Mouse (Mus musculus): ENCODE data around the gene Dnajc1. TPM values are rescaled to one million over a fixed set of nuclear protein-coding genes. Genes with fewer than 3 reads are reported as not detected.

Gene Dnajc1
- polyA plus RNA-seq, 1 experiment from 2014 or later = 49.6 TPM

DNA sequence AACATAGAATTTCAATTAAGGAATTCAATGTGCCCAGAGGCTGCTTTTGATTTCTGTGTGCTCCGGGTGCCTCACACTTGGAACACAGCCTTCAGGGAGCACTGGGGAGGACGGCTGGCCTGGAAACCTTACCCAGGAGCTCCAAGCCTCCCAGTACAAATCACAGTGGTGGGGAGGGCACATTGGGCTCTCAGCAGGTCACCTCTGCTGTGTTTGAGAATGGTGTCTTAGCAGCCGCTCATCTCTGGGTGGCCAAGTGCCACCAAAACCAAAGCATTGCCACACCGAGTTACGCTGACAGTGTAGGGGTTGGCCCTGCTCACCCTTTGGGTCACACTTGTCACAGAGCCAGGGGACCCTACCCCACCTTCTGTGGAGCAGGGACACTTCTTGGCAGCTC, 174.1 kb downstream of the Dnajc1 start:
- no peaks in the 10 kb centered on the region for H3K4me1 ChIP-seq (ENCODE audit: control insufficient read depth, insufficient read depth, low read length)
- H3K4me2 ChIP-seq (replicated peaks; ENCODE audit: low read depth, low read length) = no peak overlapping the region
- ATAC-seq (ENCODE audit: insufficient number of reproducible peaks, insufficient read depth, low FRiP score, low read depth) = no peak
- H3K4me3 ChIP-seq (ENCODE audit: low read depth, low read length) = no peak overlapping the region
- H3K9ac ChIP-seq (replicated peaks; ENCODE audit: low read depth, low read length) = no peak overlapping the region
- 78% methylated on average over 5 of the region's 5 CpGs for WGBS
- no peak overlapping the region for H3K27ac ChIP-seq (ENCODE audit: low read length)
- H3K9me3 ChIP-seq (ENCODE audit: control insufficient read depth, low read depth, low read length) = no peaks in the 10 kb centered on the region
- no peaks in the 10 kb centered on the region for H3K27me3 ChIP-seq (ENCODE audit: control insufficient read depth, insufficient read depth, low read length)
- H3K36me3 ChIP-seq (ENCODE audit: control insufficient read depth, insufficient read depth, low read length) = peaks cover 45% of the 10 kb centered on the region

GRCm38 (mm10) chr2:18217867-18218266, 174.8 kb downstream of the Dnajc1 start:
- no peak overlapping the region for H3K27ac ChIP-seq (ENCODE audit: low read length)
- H3K4me3 ChIP-seq (ENCODE audit: low read depth, low read length) = no peak overlapping the region
- ATAC-seq (ENCODE audit: insufficient number of reproducible peaks, insufficient read depth, low FRiP score, low read depth) = no peak
- H3K36me3 ChIP-seq (ENCODE audit: control insufficient read depth, insufficient read depth, low read length) = peaks cover 51% of the 10 kb centered on the region
- H3K4me2 ChIP-seq (replicated peaks; ENCODE audit: low read depth, low read length) = no peak overlapping the region
- no peaks in the 10 kb centered on the region for H3K4me1 ChIP-seq (ENCODE audit: control insufficient read depth, insufficient read depth, low read length)
- WGBS = 64% methylated on average over 3 of the region's 3 CpGs
- H3K9me3 ChIP-seq (ENCODE audit: control insufficient read depth, low read depth, low read length) = no peaks in the 10 kb centered on the region
- no peaks in the 10 kb centered on the region for H3K27me3 ChIP-seq (ENCODE audit: control insufficient read depth, insufficient read depth, low read length)
- no peak overlapping the region for H3K9ac ChIP-seq (replicated peaks; ENCODE audit: low read depth, low read length)

GRCm38 (mm10) chr2:18214031-18214430, 178.6 kb downstream of the Dnajc1 start:
- 87% methylated on average over 2 of the region's 2 CpGs for WGBS
- ATAC-seq (ENCODE audit: insufficient number of reproducible peaks, insufficient read depth, low FRiP score, low read depth) = no peak
- H3K36me3 ChIP-seq (ENCODE audit: control insufficient read depth, insufficient read depth, low read length) = peaks cover 66% of the 10 kb centered on the region
- H3K4me2 ChIP-seq (replicated peaks; ENCODE audit: low read depth, low read length) = no peak overlapping the region
- H3K4me1 ChIP-seq (ENCODE audit: control insufficient read depth, insufficient read depth, low read length) = no peaks in the 10 kb centered on the region
- no peak overlapping the region for H3K9ac ChIP-seq (replicated peaks; ENCODE audit: low read depth, low read length)
- H3K4me3 ChIP-seq (ENCODE audit: low read depth, low read length) = no peak overlapping the region
- H3K9me3 ChIP-seq (ENCODE audit: control insufficient read depth, low read depth, low read length) = no peaks in the 10 kb centered on the region
- no peaks in the 10 kb centered on the region for H3K27me3 ChIP-seq (ENCODE audit: control insufficient read depth, insufficient read depth, low read length)
- H3K27ac ChIP-seq (ENCODE audit: low read length) = no peak overlapping the region

DNA sequence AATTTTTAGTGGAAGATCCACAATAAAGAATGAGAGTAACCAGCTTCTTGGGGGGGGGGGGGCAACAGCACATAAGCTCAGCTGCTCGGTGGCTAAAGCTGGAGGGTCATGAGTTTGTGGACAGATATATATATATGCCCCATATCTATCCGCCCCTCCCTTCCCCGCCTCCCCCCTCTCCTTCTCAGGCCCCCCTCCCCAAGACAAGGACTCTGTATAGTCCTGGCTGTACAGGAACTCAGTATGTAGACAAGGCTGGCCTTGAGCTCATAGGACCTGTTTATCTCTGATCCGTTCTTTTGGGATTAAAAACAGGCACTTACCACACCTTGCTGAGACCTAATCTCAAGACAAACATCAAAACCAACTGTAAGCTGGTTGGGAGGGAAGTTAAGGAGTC, 182.7 kb downstream of the Dnajc1 start:
- H3K4me2 ChIP-seq (replicated peaks; ENCODE audit: low read depth, low read length) = no peak overlapping the region
- WGBS = 88% methylated on average over 4 of the region's 4 CpGs
- no peaks in the 10 kb centered on the region for H3K9me3 ChIP-seq (ENCODE audit: control insufficient read depth, low read depth, low read length)
- no peak overlapping the region for H3K27ac ChIP-seq (ENCODE audit: low read length)
- ATAC-seq (ENCODE audit: insufficient number of reproducible peaks, insufficient read depth, low FRiP score, low read depth) = no peak
- H3K4me1 ChIP-seq (ENCODE audit: control insufficient read depth, insufficient read depth, low read length) = no peaks in the 10 kb centered on the region
- H3K36me3 ChIP-seq (ENCODE audit: control insufficient read depth, insufficient read depth, low read length) = peaks cover 71% of the 10 kb centered on the region
- no peak overlapping the region for H3K4me3 ChIP-seq (ENCODE audit: low read depth, low read length)
- no peak overlapping the region for H3K9ac ChIP-seq (replicated peaks; ENCODE audit: low read depth, low read length)
- H3K27me3 ChIP-seq (ENCODE audit: control insufficient read depth, insufficient read depth, low read length) = no peaks in the 10 kb centered on the region

DNA sequence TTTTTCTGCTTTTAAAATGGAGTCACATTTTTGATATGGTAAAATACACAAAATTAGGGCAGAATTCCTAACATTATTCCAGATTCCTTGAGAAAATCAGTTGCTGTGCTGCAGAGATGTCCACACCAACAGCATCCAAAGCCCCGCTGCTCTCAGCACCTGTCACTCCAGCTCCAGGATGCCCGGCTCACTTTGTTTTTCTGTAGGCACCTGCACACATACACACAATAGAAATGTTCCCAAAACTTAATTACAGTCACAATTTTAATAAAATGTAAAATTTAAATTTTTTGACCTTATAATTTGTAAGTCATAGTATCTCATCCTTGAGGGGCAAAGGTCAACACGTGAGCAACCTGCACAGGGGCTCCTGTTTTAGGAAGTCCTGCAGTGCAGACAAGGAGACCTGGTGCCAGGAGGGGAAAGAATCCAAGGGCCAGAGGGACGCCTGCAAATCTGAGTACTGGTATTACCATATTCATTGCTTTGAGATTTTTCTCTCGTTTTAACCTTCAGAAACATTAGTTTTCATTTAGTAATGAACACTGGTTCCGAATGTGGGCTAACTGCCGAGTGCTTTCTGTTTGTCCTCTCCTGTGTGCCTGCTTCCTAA, 183.3 kb downstream of the Dnajc1 start:
- no peaks in the 10 kb centered on the region for H3K4me1 ChIP-seq (ENCODE audit: control insufficient read depth, insufficient read depth, low read length)
- no peak for ATAC-seq (ENCODE audit: insufficient number of reproducible peaks, insufficient read depth, low FRiP score, low read depth)
- no peaks in the 10 kb centered on the region for H3K27me3 ChIP-seq (ENCODE audit: control insufficient read depth, insufficient read depth, low read length)
- 87% methylated on average over 7 of the region's 7 CpGs for WGBS
- peaks cover 68% of the 10 kb centered on the region for H3K36me3 ChIP-seq (ENCODE audit: control insufficient read depth, insufficient read depth, low read length)
- H3K4me2 ChIP-seq (replicated peaks; ENCODE audit: low read depth, low read length) = no peak overlapping the region
- H3K4me3 ChIP-seq (ENCODE audit: low read depth, low read length) = no peak overlapping the region
- H3K9me3 ChIP-seq (ENCODE audit: control insufficient read depth, low read depth, low read length) = no peaks in the 10 kb centered on the region
- H3K27ac ChIP-seq (ENCODE audit: low read length) = no peak overlapping the region
- H3K9ac ChIP-seq (replicated peaks; ENCODE audit: low read depth, low read length) = no peak overlapping the region

GRCm38 (mm10) chr2:18208578-18208977, 184.1 kb downstream of the Dnajc1 start:
- H3K36me3 ChIP-seq (ENCODE audit: control insufficient read depth, insufficient read depth, low read length) = peaks cover 66% of the 10 kb centered on the region
- ATAC-seq (ENCODE audit: insufficient number of reproducible peaks, insufficient read depth, low FRiP score, low read depth) = no peak
- H3K4me2 ChIP-seq (replicated peaks; ENCODE audit: low read depth, low read length) = no peak overlapping the region
- no peaks in the 10 kb centered on the region for H3K27me3 ChIP-seq (ENCODE audit: control insufficient read depth, insufficient read depth, low read length)
- no peaks in the 10 kb centered on the region for H3K4me1 ChIP-seq (ENCODE audit: control insufficient read depth, insufficient read depth, low read length)
- H3K9ac ChIP-seq (replicated peaks; ENCODE audit: low read depth, low read length) = no peak overlapping the region
- no peaks in the 10 kb centered on the region for H3K9me3 ChIP-seq (ENCODE audit: control insufficient read depth, low read depth, low read length)
- H3K4me3 ChIP-seq (ENCODE audit: low read depth, low read length) = no peak overlapping the region
- WGBS = 75% methylated on average over 6 of the region's 6 CpGs
- no peak overlapping the region for H3K27ac ChIP-seq (ENCODE audit: low read length)

DNA sequence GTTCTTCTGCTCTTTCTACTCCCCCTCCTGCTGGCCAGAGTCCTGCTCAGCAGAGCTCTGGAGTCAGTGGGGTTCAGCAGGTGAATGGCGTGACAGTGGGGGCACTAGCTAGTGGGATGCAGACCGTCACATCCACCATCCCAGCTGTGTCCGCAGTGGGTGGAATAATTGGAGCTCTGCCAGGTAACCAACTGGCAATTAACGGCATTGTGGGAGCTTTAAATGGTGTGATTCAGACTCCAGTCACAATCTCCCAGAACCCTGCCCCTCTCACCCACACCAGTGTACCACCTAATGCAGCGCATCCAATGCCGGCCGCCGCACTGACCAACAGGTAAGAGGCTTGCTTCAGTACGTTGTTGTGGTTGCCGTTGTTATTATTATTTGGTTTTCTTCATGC, 185.8 kb downstream of the Dnajc1 start:
- peaks cover 64% of the 10 kb centered on the region for H3K36me3 ChIP-seq (ENCODE audit: control insufficient read depth, insufficient read depth, low read length)
- H3K9ac ChIP-seq (replicated peaks; ENCODE audit: low read depth, low read length) = no peak overlapping the region

GRCm38 (mm10) chr2:18205118-18205517, 187.5 kb downstream of the Dnajc1 start:
- Histone ChIP-seq H3K4me3 (ENCODE audit: low read depth, low read length) (no peak overlapping the region), H3K9ac (replicated peaks; ENCODE audit: low read depth, low read length) (no peak overlapping the region), H3K4me2 (replicated peaks; ENCODE audit: low read depth, low read length) (no peak overlapping the region), H3K4me1 (ENCODE audit: control insufficient read depth, insufficient read depth, low read length) (no peaks in the 10 kb centered on the region), H3K36me3 (ENCODE audit: control insufficient read depth, insufficient read depth, low read length) (peaks cover 58% of the 10 kb centered on the region), H3K27me3 (ENCODE audit: control insufficient read depth, insufficient read depth, low read length) (no peaks in the 10 kb centered on the region), H3K9me3 (ENCODE audit: control insufficient read depth, low read depth, low read length) (no peaks in the 10 kb centered on the region), H3K27ac (ENCODE audit: low read length) (no peak overlapping the region)
- no peak for ATAC-seq (ENCODE audit: insufficient number of reproducible peaks, insufficient read depth, low FRiP score, low read depth)
- 70% methylated on average over 3 of the region's 3 CpGs for WGBS

More for the DNA sequence above, 185.8 kb downstream of the Dnajc1 start:
- no peak overlapping the region for H3K4me2 ChIP-seq (replicated peaks; ENCODE audit: low read depth, low read length)
- no peak overlapping the region for H3K4me3 ChIP-seq (ENCODE audit: low read depth, low read length)
- H3K4me1 ChIP-seq (ENCODE audit: control insufficient read depth, insufficient read depth, low read length) = no peaks in the 10 kb centered on the region
- no peaks in the 10 kb centered on the region for H3K27me3 ChIP-seq (ENCODE audit: control insufficient read depth, insufficient read depth, low read length)
- 89% methylated on average over 10 of the region's 10 CpGs for WGBS
- no peak overlapping the region for H3K27ac ChIP-seq (ENCODE audit: low read length)
- H3K9me3 ChIP-seq (ENCODE audit: control insufficient read depth, low read depth, low read length) = no peaks in the 10 kb centered on the region
- no peak; the same call in 1 of the 2 replicates for ATAC-seq (ENCODE audit: insufficient number of reproducible peaks, insufficient read depth, low FRiP score, low read depth)

DNA sequence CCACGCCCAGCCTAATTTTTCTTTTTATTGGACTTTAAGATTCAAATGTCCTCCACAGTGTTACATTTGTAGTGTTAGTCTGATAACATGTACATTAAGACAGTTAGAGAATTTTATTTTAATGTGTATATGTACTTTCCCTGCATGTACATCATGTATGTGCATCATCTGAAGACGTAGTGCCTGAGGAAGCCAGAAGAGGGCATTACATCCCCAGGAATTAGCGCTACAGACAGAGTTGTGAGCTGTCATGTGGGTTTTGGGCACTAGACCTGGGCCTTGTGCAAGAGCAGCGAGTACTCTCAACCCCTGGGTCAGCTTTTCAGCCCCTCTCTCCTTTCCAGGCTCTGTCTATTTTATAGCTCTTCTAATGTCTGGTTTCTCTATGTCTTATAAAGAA, 189.7 kb downstream of the Dnajc1 start:
- Histone ChIP-seq H3K27ac (ENCODE audit: low read length) (no peak overlapping the region), H3K36me3 (ENCODE audit: control insufficient read depth, insufficient read depth, low read length) (peaks cover 44% of the 10 kb centered on the region), H3K9me3 (ENCODE audit: control insufficient read depth, low read depth, low read length) (no peaks in the 10 kb centered on the region), H3K4me3 (ENCODE audit: low read depth, low read length) (no peak overlapping the region), H3K9ac (replicated peaks; ENCODE audit: low read depth, low read length) (no peak overlapping the region), H3K4me2 (replicated peaks; ENCODE audit: low read depth, low read length) (no peak overlapping the region), H3K27me3 (ENCODE audit: control insufficient read depth, insufficient read depth, low read length) (no peaks in the 10 kb centered on the region), H3K4me1 (ENCODE audit: control insufficient read depth, insufficient read depth, low read length) (no peaks in the 10 kb centered on the region)
- WGBS = 95% methylated on average over 4 of the region's 4 CpGs
- no peak for ATAC-seq (ENCODE audit: insufficient number of reproducible peaks, insufficient read depth, low FRiP score, low read depth)

Data from stomach, embryonic 14.5 days (tissue).